Mouse (Mus musculus): ENCODE data around the gene Cdk19.
A peak's percentile ranks its signal among the peaks of the same experiment; 100 is the strongest.

The Cdk19 gene

DNA sequence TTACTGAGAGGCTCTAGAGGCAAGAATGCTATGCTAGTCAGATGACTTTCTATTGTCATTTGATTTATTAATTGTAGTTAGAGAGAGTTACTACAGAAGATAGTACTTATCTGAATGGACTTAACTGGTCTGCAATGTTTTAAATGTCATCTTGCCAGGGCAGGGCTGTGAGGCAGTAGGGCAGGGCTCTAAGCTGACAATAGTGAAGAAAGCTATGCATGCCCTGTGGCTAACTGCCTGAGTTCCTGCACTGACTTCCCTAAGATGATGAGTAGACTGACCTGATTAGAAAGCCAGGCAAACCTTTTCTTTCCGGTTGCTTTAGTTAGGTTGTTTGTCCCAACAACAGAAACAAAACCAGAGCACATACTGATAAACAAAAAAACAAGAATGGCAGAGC, 102.7 kb downstream of the Cdk19 start:
- no peak for DNase-seq (ENCODE audit: low spot score)

DNA sequence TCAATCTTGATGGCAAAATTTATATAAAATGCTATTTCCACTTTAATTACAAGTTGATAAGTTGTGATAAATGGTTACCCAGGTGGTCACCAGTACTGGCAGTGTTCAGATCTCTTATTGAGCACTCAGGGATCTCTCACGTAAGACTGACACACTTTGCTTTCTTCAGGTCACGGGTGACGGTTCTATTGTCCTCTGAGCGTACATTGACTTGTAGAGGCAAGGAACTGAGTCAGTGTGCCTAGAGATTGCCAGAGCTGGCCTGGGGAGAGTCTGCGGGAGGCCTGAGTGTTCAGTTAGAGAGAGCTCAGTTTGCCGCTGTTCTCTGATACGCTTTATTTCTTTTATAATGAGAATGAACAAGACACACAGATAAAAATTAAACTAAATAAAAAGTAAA, 104.0 kb downstream of the Cdk19 start:
- no peak for DNase-seq (ENCODE audit: low spot score)

DNA sequence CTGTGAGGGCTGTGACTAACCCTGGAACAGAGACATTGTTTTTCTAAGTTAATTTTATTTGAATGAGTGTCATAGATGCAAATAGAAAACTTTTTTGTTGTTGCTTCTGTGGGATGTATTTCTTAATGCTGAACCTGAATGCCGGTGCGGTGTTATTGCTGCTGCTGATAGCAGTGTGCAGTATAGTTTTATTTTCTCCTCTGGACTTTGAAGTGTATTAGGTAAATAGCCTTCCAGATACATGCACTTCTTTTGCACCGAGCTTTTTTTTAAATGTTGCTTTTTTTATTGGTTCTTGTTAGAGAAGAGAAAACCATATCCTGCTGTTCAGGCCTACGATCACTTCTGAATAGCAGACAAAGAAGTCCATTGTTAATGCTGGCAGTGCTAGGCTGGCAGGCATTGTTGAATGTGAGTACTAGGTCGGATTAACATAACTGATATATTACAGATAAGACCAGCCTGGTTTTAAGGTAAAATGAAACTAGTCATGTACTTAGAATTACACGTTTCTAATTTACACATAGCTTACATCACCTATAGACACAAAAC, 104.5 kb downstream of the Cdk19 start:
- DNase-seq (ENCODE audit: low spot score) = no peak

DNA sequence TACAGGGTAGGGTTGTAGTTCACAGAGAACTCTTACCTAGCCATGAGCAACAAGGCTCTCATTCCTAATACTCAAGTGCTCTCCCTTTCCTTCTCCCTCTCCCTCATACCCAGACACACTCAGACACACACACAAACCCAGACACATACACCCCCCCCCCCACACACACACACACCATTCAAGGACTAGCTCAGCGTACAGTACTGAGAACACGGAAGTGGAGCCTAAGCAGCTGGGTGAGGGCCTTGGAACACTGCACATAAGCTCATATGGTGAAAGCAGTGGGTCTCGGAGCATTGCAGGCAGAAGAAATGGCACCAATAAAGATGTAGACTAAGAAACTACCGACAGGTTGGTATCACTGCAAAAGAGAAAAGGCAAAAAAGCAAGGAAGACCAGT, 105.2 kb downstream of the Cdk19 start:
- no peak for DNase-seq (ENCODE audit: low spot score)

DNA sequence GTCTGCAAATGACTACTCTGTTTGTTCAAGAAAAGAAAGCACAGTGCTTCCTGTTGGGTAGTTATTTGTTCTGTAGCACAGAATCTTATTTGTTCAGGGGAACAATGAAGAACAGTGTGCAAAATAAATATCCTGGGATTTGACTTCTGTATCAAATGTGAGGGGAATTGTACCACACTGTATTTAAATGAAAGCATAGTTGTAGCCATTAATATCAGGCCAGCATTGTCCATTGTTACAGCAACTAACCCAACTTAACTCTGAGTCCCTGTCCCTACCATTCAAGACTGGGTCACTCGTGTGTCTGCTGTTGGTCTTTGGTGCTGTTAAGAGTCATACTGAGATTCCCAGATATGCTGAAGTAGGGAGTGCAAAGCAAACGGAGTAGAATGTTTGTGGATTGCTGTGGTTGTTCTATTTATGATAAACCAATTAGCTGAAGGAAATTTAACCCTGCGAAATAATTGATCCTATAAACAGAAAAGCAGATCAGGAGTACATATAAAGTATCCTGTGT, 106.8 kb downstream of the Cdk19 start:
- DNase-seq (ENCODE audit: low spot score) = no peak

DNA sequence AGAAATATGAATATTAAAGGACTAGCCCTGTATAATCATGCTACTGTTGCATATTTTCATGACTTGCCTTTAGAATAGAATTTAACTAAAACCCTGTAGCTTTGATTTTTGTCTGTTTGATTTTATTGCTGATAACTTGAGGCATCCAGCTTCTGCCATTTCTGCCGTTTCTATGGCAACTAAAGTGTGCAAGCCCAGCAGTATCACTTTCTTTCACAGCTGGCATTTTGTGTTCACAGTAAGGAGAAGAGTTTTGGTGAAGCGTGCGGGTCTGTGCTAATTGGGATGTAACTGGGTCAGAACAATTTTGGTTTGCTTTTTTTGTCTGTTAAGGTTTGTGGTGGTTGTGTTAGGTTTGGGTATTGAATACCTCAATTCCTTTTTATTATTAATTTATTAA, 107.3 kb downstream of the Cdk19 start:
- DNase-seq (ENCODE audit: low spot score) = no peak

DNA sequence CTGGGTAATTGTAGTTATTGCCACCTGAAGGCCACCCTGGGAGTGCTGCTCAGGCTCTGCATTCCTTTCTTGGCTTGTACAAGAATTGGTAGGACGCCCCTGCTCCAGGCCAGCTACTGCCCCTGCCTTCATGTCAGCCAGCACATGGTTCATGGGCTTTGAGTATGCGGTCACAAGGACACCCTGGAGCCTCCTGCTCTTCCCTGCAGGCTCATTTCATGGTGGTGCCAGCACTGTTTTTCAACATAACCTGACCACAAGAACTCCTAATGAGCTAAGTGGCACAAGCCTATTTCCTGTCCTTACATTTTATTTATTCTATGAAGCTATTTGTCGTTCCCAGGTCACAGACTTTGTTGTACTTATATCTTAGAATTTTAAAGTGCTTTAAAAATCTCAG, 107.9 kb downstream of the Cdk19 start:
- no peak for DNase-seq (ENCODE audit: low spot score)

DNA sequence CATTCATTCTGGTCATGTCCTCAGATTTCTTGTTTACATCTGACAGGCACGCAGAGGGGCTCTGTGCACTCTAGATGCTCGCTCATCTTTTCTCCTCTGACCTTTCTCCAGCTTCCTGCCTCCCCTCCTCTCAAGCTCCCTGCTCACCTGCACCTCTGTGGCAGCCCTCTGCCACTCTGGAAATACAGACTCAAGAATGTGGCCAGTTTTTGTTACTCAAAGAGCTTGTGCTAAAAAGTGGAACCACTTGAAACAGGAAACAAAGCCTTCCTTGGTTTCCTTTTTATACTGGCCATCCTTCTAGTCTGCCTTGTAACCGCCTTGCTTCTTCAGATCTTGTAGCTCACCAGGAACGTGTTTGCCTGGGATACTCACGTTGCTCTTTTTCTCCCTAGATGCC, 108.6 kb downstream of the Cdk19 start:
- DNase-seq (ENCODE audit: low spot score) = no peak

DNA sequence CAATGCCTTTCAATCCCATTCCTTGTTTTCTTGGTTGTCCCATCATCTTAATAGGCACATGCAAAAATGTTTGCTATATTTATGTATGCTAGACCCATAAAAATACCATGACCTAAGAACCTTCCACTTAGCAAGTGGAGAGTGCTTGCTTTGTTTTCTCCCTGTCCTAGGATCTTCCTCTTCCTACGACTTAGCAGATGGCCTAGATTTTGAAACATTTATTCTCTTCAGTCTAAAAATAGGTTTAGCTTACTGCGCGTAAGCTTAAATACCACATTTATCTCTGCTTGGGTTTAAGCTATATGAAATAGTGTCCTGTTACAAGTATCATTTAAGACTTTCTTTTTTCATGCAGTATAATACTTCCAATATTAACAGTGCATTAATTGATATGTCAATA, 109.1 kb downstream of the Cdk19 start:
- no peak for DNase-seq (ENCODE audit: low spot score)

DNA sequence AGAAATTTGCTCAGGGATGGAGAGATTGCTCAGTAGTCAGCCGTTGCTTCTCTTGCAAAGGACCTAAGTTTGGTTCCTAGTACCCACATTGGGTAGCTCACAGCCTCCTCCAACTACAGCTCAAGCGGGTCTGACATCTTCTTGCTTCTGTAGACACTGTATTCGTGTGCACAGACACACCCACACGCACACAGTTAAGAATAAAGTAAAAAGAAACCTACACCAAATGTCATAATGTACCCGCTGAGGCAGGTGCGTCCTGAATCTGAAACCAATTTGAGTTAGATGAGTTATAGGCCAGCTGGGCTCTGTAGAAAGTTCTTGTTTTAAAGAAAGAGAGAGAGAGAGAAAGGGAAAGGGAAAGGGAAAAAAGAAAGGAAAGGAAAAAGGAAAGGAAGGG, 110.2 kb downstream of the Cdk19 start:
- no peak for DNase-seq (ENCODE audit: low spot score)

DNA sequence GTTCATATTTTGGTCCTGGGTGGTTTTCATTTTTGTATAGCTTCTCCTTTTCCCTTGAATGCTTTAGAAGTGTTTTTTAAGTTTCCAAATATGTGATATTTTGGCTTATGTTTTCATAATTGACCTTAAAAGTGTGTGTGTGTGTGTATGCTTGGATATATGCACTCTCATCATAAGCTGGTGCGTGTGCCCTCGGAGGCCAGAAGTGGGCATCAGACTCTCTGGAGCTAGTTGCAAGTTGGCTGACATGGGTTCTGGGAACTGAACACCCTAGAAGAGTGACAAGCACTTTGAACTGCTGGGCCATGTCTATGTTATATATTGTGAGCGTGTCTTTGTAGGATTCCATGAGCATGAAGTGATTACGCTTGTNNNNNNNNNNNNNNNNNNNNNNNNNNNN, 110.8 kb downstream of the Cdk19 start:
- no peak for DNase-seq (ENCODE audit: low spot score)

DNA sequence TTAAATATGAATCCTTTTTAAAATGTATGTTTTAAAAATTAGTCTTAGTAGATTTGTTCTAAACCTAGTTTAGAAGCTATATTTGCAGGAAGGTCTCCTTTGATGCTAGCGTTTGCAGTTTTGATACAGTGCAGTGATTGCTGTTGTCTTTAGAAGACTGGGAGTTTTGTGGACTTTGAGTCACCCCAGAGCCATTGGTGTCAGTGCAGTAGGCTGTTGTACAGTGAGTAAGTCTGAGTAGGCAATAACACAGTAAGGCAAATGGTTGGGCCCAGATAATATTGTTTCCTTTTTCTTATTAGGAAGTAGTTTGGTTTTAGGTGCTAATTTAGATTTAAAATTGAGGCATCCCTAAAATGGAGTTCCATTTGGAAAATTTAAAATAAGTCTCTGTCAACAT, 117.8 kb downstream of the Cdk19 start:
- no peak for DNase-seq (ENCODE audit: low spot score)

DNA sequence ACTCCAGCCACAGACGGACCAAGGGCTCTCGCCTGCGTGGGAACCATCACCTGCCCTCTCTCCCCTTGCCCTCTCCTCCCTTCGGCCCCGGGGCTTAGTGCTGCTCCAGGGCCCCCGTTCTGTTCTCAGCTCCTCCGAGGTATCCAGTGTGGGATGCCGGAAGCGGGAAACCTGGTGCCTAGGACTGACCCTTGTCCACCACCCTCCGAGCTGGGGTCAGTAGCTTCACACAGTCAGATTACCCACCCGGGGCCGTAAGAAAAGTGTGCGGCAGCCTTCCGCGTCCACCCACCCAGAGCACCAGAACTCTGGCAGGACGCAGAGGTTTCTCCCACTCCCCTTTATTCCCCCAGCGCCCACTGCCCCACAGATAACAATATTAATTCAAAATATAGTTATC, 119.8 kb downstream of the Cdk19 start:
- DNase-seq (ENCODE audit: low spot score) = no peak

DNA sequence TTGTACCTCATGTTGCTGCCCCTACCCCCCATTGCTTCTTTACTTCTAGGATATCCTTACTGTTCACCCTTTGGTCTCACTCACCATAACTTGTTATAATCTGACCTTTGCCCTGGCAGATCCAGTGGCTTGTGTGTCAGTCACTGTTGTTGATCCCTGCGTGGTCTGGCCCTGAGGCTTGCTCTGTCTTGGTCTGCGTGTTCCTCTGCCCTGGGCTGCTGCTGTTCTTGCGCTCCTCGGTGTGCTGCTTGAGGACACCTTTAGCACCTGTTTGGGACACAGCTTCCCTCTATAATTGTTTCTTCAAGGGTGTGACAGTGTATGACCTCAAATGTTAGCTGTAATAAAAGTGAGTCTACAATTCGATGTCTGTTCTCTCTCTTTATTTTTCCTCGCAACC, 122.0 kb downstream of the Cdk19 start:
- no peak for DNase-seq (ENCODE audit: low spot score)

DNA sequence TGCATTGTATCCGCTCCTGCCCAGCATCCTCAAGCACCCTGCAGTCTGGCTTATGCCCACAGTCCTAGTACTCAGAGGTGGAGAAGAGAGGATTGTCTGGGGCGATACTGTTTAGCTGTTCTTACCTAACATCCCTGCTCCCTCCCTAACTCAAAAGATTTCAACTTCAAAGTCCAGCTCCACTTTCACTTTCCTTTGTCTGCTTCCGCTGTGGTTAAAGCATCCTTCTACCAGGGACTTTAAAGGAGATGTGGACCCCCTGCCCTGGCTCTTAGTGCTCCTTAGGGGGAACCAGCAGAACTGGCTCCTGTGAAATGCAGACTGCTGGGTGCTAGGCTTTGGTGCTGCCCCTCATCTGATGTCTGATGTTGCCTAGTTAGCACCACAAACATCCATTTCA, 122.9 kb downstream of the Cdk19 start:
- DNase-seq (ENCODE audit: low spot score) = no peak

DNA sequence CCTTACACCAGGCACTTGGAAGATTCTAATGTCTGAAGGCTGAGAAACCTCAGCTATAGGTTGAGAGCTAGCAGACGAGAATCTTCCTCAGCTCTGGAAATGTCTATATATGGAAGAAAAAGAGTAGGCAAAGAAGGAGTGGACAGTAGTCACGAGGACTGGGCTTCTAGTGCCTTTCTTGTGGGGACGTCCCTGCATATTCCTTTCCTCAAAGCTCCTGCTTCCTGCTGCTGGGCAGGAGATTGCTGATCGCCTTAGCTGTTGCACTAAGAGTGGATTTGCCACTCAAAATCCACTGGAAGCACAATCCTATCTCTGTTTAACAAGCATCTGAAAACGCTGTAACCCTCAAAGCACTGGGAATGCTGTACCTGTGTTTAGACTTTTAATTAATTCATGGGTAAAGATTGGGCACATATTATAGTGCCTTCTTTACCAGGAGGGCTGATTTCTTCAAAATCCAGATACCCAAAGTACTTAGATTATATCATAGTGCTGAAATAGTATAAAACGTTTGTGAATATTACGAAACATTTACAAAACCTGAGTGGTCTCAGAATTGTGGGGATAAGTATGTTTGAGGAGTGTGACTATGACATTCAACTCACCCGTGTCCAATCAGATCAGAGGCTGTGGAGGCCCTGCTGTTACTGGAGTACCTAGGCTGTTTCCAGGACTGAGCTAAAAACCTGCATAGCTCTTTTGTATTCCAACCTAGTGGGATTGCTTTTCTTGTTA, 128.0 kb downstream of the Cdk19 start:
- peak; percentile 50 for DNase-seq (ENCODE audit: low spot score)

DNA sequence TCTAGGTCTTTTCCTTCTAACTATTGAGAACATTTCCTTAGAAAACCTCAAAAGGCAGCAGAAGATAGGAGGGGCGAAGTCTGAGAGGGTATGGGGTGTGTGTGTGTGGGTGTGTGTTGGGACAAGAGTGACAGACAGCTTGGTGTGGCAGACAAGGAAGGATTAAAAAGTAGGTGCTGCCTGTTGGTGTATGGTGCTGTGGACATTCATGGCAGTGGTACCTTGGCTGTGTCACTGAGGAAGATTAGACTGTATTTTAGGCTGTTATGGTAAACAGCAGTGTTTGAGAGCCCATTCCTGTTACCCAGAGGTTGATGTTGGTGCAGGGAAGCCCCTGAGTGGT, 128.5 kb downstream of the Cdk19 start:
- no peak for DNase-seq (ENCODE audit: low spot score)

DNA sequence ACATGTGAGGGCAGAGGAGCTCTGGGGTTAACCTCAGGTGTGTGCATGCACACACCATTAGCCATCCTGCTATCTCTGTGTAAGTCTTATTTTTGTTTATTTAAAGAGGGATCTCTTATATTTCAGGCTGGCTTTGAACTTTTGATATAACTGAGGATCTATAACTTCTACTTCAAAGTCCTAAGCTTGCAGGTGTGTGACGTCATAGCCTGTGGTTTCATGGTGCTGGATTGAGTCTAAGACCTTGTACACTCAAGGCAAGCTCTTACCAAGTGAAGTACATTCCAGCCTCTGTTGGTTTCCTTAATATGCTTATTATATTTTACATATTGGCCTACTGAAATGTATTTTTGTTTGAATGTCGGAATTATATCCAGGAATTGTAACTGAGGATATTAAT, 129.8 kb downstream of the Cdk19 start:
- DNase-seq (ENCODE audit: low spot score) = no peak

DNA sequence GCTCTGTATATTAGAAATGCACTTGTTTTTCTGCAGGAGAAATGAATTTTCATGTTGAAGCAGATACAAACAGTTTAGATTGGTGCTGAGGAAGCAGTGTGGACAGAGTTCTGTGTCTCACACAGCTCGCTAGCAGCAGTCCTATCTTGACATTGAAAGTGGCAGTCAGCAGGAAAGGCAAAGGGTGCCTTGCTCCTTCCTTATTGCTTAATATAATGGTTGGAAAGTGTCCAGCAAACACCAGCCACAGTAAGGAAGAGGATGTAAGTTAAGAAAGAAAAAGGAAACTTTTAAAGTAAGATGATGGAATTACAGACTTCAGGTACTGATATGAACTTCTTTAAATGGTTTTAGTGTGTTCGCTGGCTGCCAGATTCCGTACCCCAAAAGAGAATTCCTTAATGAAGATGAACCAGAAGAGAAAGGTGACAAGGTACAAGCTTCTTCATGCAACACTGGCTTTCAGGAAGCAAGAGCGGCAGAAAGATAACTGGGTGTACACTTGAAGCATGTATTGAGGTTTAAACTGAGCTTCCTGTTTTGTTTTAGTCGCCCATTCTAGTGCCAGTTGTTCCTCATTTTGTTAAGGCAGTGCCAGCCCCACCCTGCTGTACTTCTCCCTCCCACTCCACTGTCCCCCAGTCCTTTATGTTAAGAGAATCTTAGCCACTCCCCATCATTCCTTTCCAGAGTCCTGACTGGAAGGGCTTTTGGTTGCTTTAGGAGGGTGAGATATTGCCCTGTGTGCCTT, 137.3 kb downstream of the Cdk19 start:
- peak; percentile 73 for DNase-seq (ENCODE audit: low spot score)

DNA sequence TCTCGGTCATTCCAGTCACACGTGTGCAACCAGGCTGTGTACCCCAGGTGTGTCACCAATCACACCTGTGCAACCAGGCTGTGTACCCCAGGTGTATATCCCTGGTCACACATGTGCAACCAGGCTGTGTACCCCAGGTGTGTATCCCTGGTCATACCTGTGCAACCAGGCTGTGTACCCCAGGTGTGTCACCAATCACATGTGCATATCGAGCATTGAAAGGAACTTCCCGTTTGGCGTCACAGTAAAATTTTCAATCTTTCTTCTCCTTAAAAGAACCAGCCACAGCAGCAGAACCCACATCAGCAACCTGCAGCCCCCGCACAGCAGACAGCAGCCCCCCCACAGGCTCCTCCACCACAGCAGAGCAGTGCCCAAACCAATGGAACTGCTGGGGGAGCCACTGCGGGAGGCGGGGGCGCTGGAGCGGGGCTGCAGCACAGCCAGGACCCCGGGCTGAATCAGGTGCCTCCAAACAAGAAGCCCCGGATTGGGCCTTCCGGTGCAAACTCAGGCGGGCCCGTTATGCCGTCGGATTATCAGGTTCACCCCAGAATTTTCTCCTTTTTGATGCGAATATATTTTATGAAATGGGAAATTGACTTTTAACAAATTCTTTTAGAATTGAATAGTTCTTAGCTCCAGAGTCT, 138.2 kb downstream of the Cdk19 start:
- no peak for DNase-seq (ENCODE audit: low spot score)

DNA sequence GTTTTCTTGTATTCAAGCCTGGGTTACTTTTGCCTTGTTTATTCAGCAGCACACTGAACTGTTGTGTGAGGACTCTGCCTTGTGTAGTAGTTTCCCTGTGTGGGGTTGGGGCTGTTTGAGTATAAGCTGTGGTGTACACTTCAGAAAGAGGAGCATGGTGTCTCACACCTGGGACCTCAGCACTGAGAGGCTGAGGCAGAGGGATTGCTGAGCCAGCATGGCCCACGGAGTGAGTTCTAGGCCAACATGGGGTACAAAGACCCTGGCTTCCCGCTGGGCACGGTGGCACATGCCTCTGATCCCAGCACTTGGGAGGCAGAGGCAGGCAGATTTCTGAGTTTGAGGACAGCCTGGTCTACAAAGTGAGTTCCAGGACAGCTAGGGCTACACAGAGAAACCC, 139.3 kb downstream of the Cdk19 start:
- DNase-seq (ENCODE audit: low spot score) = no peak

DNA sequence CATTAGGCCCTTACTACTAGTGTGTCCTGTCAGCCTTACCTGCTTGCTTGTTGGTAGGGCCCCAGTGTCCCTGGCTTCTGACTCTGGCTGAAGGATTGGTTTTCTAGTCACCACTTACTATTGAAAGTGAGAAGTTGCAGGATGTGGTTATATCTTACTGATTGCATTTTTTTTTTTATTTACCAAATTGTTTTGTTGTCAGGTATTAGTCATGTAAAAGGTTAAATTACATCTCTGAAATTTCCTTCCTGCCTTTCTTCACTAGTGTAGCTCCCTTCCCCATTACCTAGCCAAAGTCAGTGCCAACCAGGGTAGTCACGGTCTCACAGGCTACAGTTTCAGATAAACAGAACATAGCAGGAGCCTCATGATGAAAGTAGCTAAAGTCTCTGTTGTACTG, 139.9 kb downstream of the Cdk19 start:
- DNase-seq (ENCODE audit: low spot score) = no peak

DNA sequence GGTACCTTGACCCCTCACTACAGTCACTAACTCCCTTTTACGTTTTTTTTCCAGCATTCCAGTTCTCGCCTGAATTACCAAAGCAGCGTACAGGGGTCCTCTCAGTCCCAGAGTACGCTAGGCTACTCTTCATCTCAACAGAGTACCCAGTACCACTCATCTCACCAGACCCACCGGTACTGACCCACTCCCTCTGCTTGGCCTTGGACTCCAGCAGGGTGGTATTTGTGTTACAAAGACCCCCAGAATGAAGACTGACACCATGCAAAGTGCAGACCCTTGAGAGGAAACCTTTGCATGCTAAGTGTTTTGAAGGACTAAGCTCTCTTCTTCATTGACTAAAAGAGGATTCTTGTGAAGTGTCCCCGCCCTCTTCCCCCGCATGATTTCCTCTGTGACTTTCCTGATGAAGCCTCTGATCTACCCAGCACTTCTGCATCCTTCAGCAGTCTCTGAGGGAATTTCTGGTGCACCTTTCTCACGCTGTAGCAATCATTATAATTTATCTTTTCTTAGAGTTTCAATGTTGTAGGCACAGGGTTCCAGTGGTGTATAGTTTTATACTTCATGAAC, 140.3 kb downstream of the Cdk19 start:
- no peak for DNase-seq (ENCODE audit: low spot score)

Measured in lung, postnatal 25 days (tissue).